Mouse (Mus musculus) ES-Bruce4 (cell line): Measurements from ENCODE around the gene Rptor.

ENCODE experiments used
- CTCF ChIP-seq: IDR thresholded peaks from one replicate; pipeline ENCODE4 v1.8.1; 2011; ENCODE audit warnings: low read depth, low read length
- EP300 ChIP-seq: IDR thresholded peaks from 2 replicates; pipeline ENCODE4 v1.6.1; 2011; ENCODE audit warnings: low read depth, low read length; ENCODE audit not compliant: insufficient read depth

DNA sequence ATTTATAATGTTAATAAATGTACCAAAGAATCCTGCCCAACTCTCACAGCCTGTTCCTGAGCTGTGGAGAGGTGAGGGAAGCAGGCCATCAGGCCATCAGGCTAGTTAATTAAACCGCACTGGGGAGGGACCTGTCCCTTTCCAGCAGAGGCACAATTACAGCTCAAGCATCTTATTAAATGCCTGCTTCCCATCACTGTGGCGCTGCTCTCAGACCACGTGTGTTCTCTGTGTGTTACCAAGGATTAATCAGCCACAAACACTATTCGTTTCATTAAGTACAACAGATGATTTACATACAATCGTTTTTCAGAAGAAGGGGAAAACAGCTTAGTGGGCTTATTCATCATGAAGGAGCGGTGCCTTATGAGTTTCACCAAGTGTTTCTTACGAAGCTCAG is 142.6 kb downstream of the Rptor start:
- TF ChIP-seq CTCF (no peak), EP300 (no peak)
